Mouse (Mus musculus): Measurements from ENCODE around the gene Rps12-ps3.

Rps12-ps3 gene

GRCm38 (mm10) chr19:59321990-59322389, at the start of gene Rps12-ps3:
Gene Rps12-ps3 (plus strand): TSS chr19:59322290.
- in situ Hi-C loops (cut with MboI) = no loop called here

- in situ Hi-C loops (cut with MboI) = no loop called here
Observed at GRCm38 (mm10) chr19:59273190-59273589, 48.9 kb upstream of the Rps12-ps3 start.

- in situ Hi-C loops (cut with MboI) = no loop called here
Observed at GRCm38 (mm10) chr19:59276354-59276753, 45.7 kb upstream of the Rps12-ps3 start.

GRCm38 (mm10) chr19:59280841-59281240, 41.2 kb upstream of the Rps12-ps3 start:
- in situ Hi-C loops (cut with MboI) = no loop called here

- in situ Hi-C loops (cut with MboI) = no loop called here
Observed at GRCm38 (mm10) chr19:59282001-59282400, 40.1 kb upstream of the Rps12-ps3 start.

- in situ Hi-C loops (cut with MboI) = no loop called here
Observed at GRCm38 (mm10) chr19:59289042-59289441, 33.0 kb upstream of the Rps12-ps3 start.

GRCm38 (mm10) chr19:59289811-59290210, 32.3 kb upstream of the Rps12-ps3 start:
- in situ Hi-C loops (cut with MboI) = no loop called here

GRCm38 (mm10) chr19:59292183-59292839, 29.8 kb upstream of the Rps12-ps3 start:
- in situ Hi-C loops (cut with MboI) = no loop called here

- in situ Hi-C loops (cut with MboI) = no loop called here
Observed at GRCm38 (mm10) chr19:59315308-59315707, 6.8 kb upstream of the Rps12-ps3 start.

GRCm38 (mm10) chr19:59316571-59316970, 5.5 kb upstream of the Rps12-ps3 start:
- in situ Hi-C loops (cut with MboI) = no loop called here

- in situ Hi-C loops (cut with MboI) = no loop called here
Observed at GRCm38 (mm10) chr19:59330816-59331225, 8.7 kb downstream of the Rps12-ps3 start.

- in situ Hi-C loops (cut with MboI) = no loop called here
Observed at GRCm38 (mm10) chr19:59336655-59337054, 14.6 kb downstream of the Rps12-ps3 start.

- in situ Hi-C loops (cut with MboI) = no loop called here
Observed at GRCm38 (mm10) chr19:59337872-59338681, 16.0 kb downstream of the Rps12-ps3 start.

- in situ Hi-C loops (cut with MboI) = no loop called here
Observed at GRCm38 (mm10) chr19:59339908-59340307, 17.8 kb downstream of the Rps12-ps3 start.

- in situ Hi-C loops (cut with MboI) = no loop called here
Observed at GRCm38 (mm10) chr19:59342964-59343363, 20.9 kb downstream of the Rps12-ps3 start.

GRCm38 (mm10) chr19:59344304-59344711, 22.2 kb downstream of the Rps12-ps3 start:
- in situ Hi-C loops (cut with MboI) = no loop called here

GRCm38 (mm10) chr19:59345081-59345657, 23.1 kb downstream of the Rps12-ps3 start:
- in situ Hi-C loops (cut with MboI) = no loop called here

- in situ Hi-C loops (cut with MboI) = no loop called here
Observed at GRCm38 (mm10) chr19:59345658-59346283, 23.7 kb downstream of the Rps12-ps3 start, which contains the start of gene Pdzd8. Gene Pdzd8 (minus strand): TSS chr19:59345780.

GRCm38 (mm10) chr19:59346325-59346724, 24.2 kb downstream of the Rps12-ps3 start:
- in situ Hi-C loops (cut with MboI) = no loop called here

GRCm38 (mm10) chr19:59349329-59349960, 27.4 kb downstream of the Rps12-ps3 start:
- in situ Hi-C loops (cut with MboI) = no loop called here

- in situ Hi-C loops (cut with MboI) = no loop called here
Observed at GRCm38 (mm10) chr19:59350273-59350903, 28.3 kb downstream of the Rps12-ps3 start.
